Mouse (Mus musculus) CH12.LX (cell line): Measurements from ENCODE around the gene Sos2. TPM values are rescaled to one million over a fixed set of nuclear protein-coding genes. Genes with fewer than 3 reads are reported as not detected.

Source experiments
- DNase-seq: peaks from one replicate; pipeline ENCODE4 v3.0.0-alpha.2; 2013; ENCODE audit errors: extremely low read depth
- H3K27ac ChIP-seq: 2 replicates; pipeline ENCODE4 v1.5.1; 2012; ENCODE audit warnings: low read depth, mild to moderate bottlenecking, control low read depth, moderate library complexity; ENCODE audit not compliant: insufficient read depth
- H3K27me3 ChIP-seq: replicated peaks from 2 replicates; pipeline ENCODE3; 2012; ENCODE audit warnings: inconsistent platforms
- H3K36me3 ChIP-seq, 2 experiments: replicated peaks in 1 of 2; 2 replicates each; pipeline versions ENCODE3 to v1.6.1; 2012; ENCODE audit warnings: inconsistent platforms in 1 of 2, low read length in 1 of 2, mild to moderate bottlenecking in 1 of 2, mixed read lengths in 1 of 2, moderate library complexity in 1 of 2; ENCODE audit not compliant: control insufficient read depth in 1 of 2, insufficient read depth in 1 of 2
- H3K4me1 ChIP-seq, 2 experiments: 2 replicates each; pipeline ENCODE4 v1.6.1; 2012; ENCODE audit warnings: inconsistent platforms in 1 of 2, moderate library complexity in 1 of 2; ENCODE audit not compliant: insufficient read depth in 2 of 2, control insufficient read depth in 1 of 2
- H3K4me2 ChIP-seq: 2 replicates; pipeline ENCODE4 v1.6.1; 2012; ENCODE audit warnings: low read depth, mild to moderate bottlenecking, control low read depth; ENCODE audit not compliant: poor library complexity, insufficient read depth, severe bottlenecking
- H3K4me3 ChIP-seq, 3 experiments: fragments of 150-350 bp in 1 of 3; sonication (generic) in 1 of 3; replicated peaks in 1 of 3; 2 replicates each; pipeline versions ENCODE3 to v1.5.1; 2011 to 2012; ENCODE audit warnings: low read depth in 2 of 3, low read length in 2 of 3, mild to moderate bottlenecking in 2 of 3, moderate library complexity in 2 of 3, control low read depth in 1 of 3, improper control_type of control experiment in 1 of 3, inconsistent platforms in 1 of 3, mixed read lengths in 1 of 3; ENCODE audit not compliant: poor library complexity in 1 of 3
- H3K79me2 ChIP-seq: replicated peaks from 2 replicates; pipeline ENCODE4 v1.6.1; 2012; ENCODE audit warnings: mild to moderate bottlenecking, moderate library complexity; ENCODE audit not compliant: control insufficient read depth, poor library complexity, insufficient read depth, severe bottlenecking; ENCODE audit errors: extremely low read depth
- H3K9ac ChIP-seq: 2 replicates; pipeline ENCODE4 v1.6.1; 2012; ENCODE audit warnings: low read depth, mild to moderate bottlenecking, control low read depth, moderate library complexity; ENCODE audit not compliant: insufficient read depth
- H3K9me3 ChIP-seq: replicated peaks from 2 replicates; pipeline ENCODE3; 2012; ENCODE audit warnings: low read length, inconsistent platforms, mixed read lengths
- BHLHE40 ChIP-seq: IDR thresholded peaks from 2 replicates; pipeline ENCODE4 v1.6.1; 2011; ENCODE audit warnings: mild to moderate bottlenecking, low read depth, low read length, improper control_type of control experiment
- CHD1 ChIP-seq: IDR thresholded peaks from 2 replicates; pipeline ENCODE4 v1.6.1; 2012; ENCODE audit warnings: low read depth, low read length, improper control_type of control experiment, inconsistent platforms
- CHD2 ChIP-seq: IDR thresholded peaks from 2 replicates; pipeline ENCODE4 v1.6.1; 2011; ENCODE audit warnings: low read length, improper control_type of control experiment
- CTCF ChIP-seq, 2 experiments: IDR thresholded peaks in 1 of 2; conservative IDR thresholded peaks in 1 of 2; 2 replicates each; pipeline ENCODE4 v1.5.1; 2011 to 2012; ENCODE audit warnings: low read depth in 2 of 2, low read length in 2 of 2, improper control_type of control experiment in 1 of 2, inconsistent platforms in 1 of 2, mild to moderate bottlenecking in 1 of 2, moderate library complexity in 1 of 2
- ELF1 ChIP-seq: IDR thresholded peaks from 2 replicates; pipeline ENCODE4 v1.6.1; 2014; ENCODE audit warnings: low read depth, mild to moderate bottlenecking, inconsistent platforms, low read length, improper control_type of control experiment
- ETS1 ChIP-seq: conservative IDR thresholded peaks from 2 replicates; pipeline ENCODE4 v1.6.1; 2012; ENCODE audit warnings: low read depth, mild to moderate bottlenecking, inconsistent platforms, low read length, improper control_type of control experiment, moderate library complexity
- GABPA ChIP-seq: IDR thresholded peaks from 2 replicates; pipeline ENCODE4 v1.6.1; 2012; ENCODE audit warnings: low read depth, low read length, improper control_type of control experiment, inconsistent platforms; ENCODE audit not compliant: insufficient replicate concordance
- HCFC1 ChIP-seq: IDR thresholded peaks from 2 replicates; pipeline ENCODE4 v1.6.1; 2012; ENCODE audit warnings: low read depth, mild to moderate bottlenecking, inconsistent platforms, low read length, improper control_type of control experiment
- IRF4 ChIP-seq: IDR thresholded peaks from 2 replicates; pipeline ENCODE4 v1.6.1; 2014; ENCODE audit warnings: low read depth, mild to moderate bottlenecking, inconsistent platforms, low read length, improper control_type of control experiment
- JUN ChIP-seq: IDR thresholded peaks from 2 replicates; pipeline ENCODE4 v1.6.1; 2011; ENCODE audit warnings: low read depth, mild to moderate bottlenecking, low read length, improper control_type of control experiment, moderate library complexity; ENCODE audit not compliant: insufficient read depth
- JUND ChIP-seq: conservative IDR thresholded peaks from 2 replicates; pipeline ENCODE4 v1.6.1; 2011; ENCODE audit warnings: low read depth, low read length, improper control_type of control experiment
- MAFK ChIP-seq: IDR thresholded peaks from 2 replicates; pipeline ENCODE4 v1.6.1; 2011; ENCODE audit warnings: low read length, improper control_type of control experiment; ENCODE audit not compliant: insufficient replicate concordance
- MAX ChIP-seq: IDR thresholded peaks from 2 replicates; pipeline ENCODE4 v1.6.1; 2011; ENCODE audit warnings: low read length, improper control_type of control experiment
- MEF2A ChIP-seq: IDR thresholded peaks from 2 replicates; pipeline ENCODE4 v1.6.1; 2014; ENCODE audit warnings: low read depth, mild to moderate bottlenecking, inconsistent platforms, low read length, improper control_type of control experiment, borderline replicate concordance
- MXI1 ChIP-seq: IDR thresholded peaks from 2 replicates; pipeline ENCODE4 v1.6.1; 2011; ENCODE audit warnings: mild to moderate bottlenecking, low read depth, low read length, improper control_type of control experiment
- MYC ChIP-seq: IDR thresholded peaks from 2 replicates; pipeline ENCODE4 v1.6.1; 2011; ENCODE audit warnings: low read depth, mild to moderate bottlenecking, improper control_type of control experiment, low read length
- NELFE ChIP-seq: IDR thresholded peaks from 2 replicates; pipeline ENCODE4 v1.6.1; 2011; ENCODE audit warnings: low read depth, low read length, improper control_type of control experiment
- NRF1 ChIP-seq: IDR thresholded peaks from 2 replicates; pipeline ENCODE4 v1.6.1; 2014; ENCODE audit warnings: low read depth, mild to moderate bottlenecking, inconsistent platforms, low read length, improper control_type of control experiment, moderate library complexity
- PAX5 ChIP-seq: IDR thresholded peaks from 2 replicates; pipeline ENCODE4 v1.6.1; 2012; ENCODE audit warnings: low read length, inconsistent platforms, mixed read lengths
- POLR2A ChIP-seq: IDR thresholded peaks from 2 replicates; pipeline ENCODE4 v1.6.1; 2011; ENCODE audit warnings: low read depth, mild to moderate bottlenecking, improper control_type of control experiment, low read length
- SIN3A ChIP-seq: IDR thresholded peaks from 2 replicates; pipeline ENCODE4 v1.6.1; 2012; ENCODE audit warnings: low read length, improper control_type of control experiment, inconsistent platforms
- SMC3 ChIP-seq: IDR thresholded peaks from 2 replicates; pipeline ENCODE4 v1.6.1; 2011; ENCODE audit warnings: low read depth, low read length, improper control_type of control experiment
- TBP ChIP-seq: conservative IDR thresholded peaks from 2 replicates; pipeline ENCODE4 v1.6.1; 2011; ENCODE audit warnings: low read depth, low read length, improper control_type of control experiment
- TCF12 ChIP-seq: IDR thresholded peaks from 2 replicates; pipeline ENCODE4 v1.6.1; 2014; ENCODE audit warnings: low read depth, mild to moderate bottlenecking, inconsistent platforms, low read length, improper control_type of control experiment
- UBTF ChIP-seq: IDR thresholded peaks from 2 replicates; pipeline ENCODE4 v1.6.1; 2012; ENCODE audit warnings: low read depth, mild to moderate bottlenecking, inconsistent platforms, low read length, improper control_type of control experiment, moderate library complexity
- USF1 ChIP-seq: IDR thresholded peaks from 2 replicates; pipeline ENCODE4 v1.6.1; 2014; ENCODE audit warnings: low read depth, mild to moderate bottlenecking, inconsistent platforms, low read length, improper control_type of control experiment
- ZC3H11A ChIP-seq: IDR thresholded peaks from 2 replicates; pipeline ENCODE4 v1.6.1; 2012; ENCODE audit warnings: low read depth, mild to moderate bottlenecking, inconsistent platforms, low read length, improper control_type of control experiment
- ZKSCAN1 ChIP-seq: IDR thresholded peaks from 2 replicates; pipeline ENCODE4 v1.6.1; 2012; ENCODE audit warnings: low read depth, inconsistent platforms, low read length, improper control_type of control experiment, borderline replicate concordance
- ZMIZ1 ChIP-seq: IDR thresholded peaks from 2 replicates; pipeline ENCODE4 v1.6.1; 2012; ENCODE audit warnings: low read depth, mild to moderate bottlenecking, inconsistent platforms, low read length, improper control_type of control experiment
- dilution Hi-C: fragments of 300-500 bp; cut with MboI; formaldehyde crosslinking; loops from 2 replicates; pipeline ENCODE4 v1.14.3; 2020; ENCODE audit warnings: low sequenced_read_pairs; ENCODE audit not compliant: extremely low pct_unique_long_range_greater_than_20kb, extremely low pct_ligation_motif_present
- in situ Hi-C: fragments of 300-500 bp; cut with MboI; formaldehyde crosslinking; loops from 3 replicates; pipeline ENCODE4 v1.14.3; 2019; ENCODE audit warnings: low sequenced_read_pairs, low pct_ligation_motif_present, low pct_unique_long_range_greater_than_20kb, mixed read lengths
- polyA plus RNA-seq: library from polyadenylated mRNA; unstranded; fragments of >175 nt; gene quantifications from 2 replicates; pipeline ENCODE4 v1.2.1, GENCODE M21; 2012; ENCODE audit warnings: low read depth; ENCODE audit not compliant: insufficient read length
- total RNA-seq, 2 experiments: library from RNA; depleted of rRNA; stranded (reverse); fragments of 300-350 nt in 1 of 2; fragments of >200 nt in 1 of 2; gene quantifications; 2 replicates each; pipeline ENCODE4 v1.2.3; 2012 to 2014

Gene Sos2
- total and polyA plus RNA-seq, 3 experiments, result 7.9 to 10.3 (median 9.6) TPM

GRCm38 (mm10) chr12:69688368-69688767 lies 6.7 kb upstream of the Sos2 start:
- no peaks in the 10 kb centered on the region for H3K27me3 ChIP-seq
- dilution Hi-C loops (no loop called here), in situ Hi-C loops (loop anchor here (25.0 kb wide), 1 partner anchor 476 kb away; the partner anchor contains the start of gene Gm49384)
- TF ChIP-seq CHD2 (no peak), ELF1 (no peak), NRF1 (no peak), HCFC1 (no peak), GABPA (no peak), PAX5 (no peak), NELFE (no peak), MEF2A (no peak), CTCF (conservative IDR thresholded peaks at IDR 0.05 in 1 of 2, IDR thresholded peaks at IDR 0.05 in 1 of 2; ENCODE audit: low read depth in 2 of 2, low read length in 2 of 2) (no peak), SMC3 (no peak), ZMIZ1 (no peak), TBP (no peak), ZKSCAN1 (no peak), UBTF (no peak), USF1 (no peak), TCF12 (no peak), MXI1 (no peak), MAFK (no peak)
- DNase-seq, result no peak
- H3K79me2 ChIP-seq, result no peaks in the 10 kb centered on the region
- H3K27ac ChIP-seq, result no peak overlapping the region
- H3K36me3 ChIP-seq, result peaks cover 2 to 8% of the 10 kb centered on the region in 2 experiments
- no peak overlapping the region for H3K4me2 ChIP-seq
- no peaks in the 10 kb centered on the region for H3K9me3 ChIP-seq
- H3K9ac ChIP-seq, result no peak overlapping the region
- H3K4me3 ChIP-seq, result no peak overlapping the region
- peaks cover 0 to 2% of the 10 kb centered on the region in 2 experiments; a peak in 1 of 4 replicates for H3K4me1 ChIP-seq

- peaks cover 6 to 7% of the 10 kb centered on the region in 2 experiments for H3K4me1 ChIP-seq
- H3K79me2 ChIP-seq, result peaks cover 16% of the 10 kb centered on the region
- H3K27ac ChIP-seq, result no peak overlapping the region
- no peak overlapping the region for H3K4me3 ChIP-seq
- dilution Hi-C loops, result no loop called here
- H3K4me2 ChIP-seq, result peak overlapping the region; percentile 99
- in situ Hi-C loops, result loop anchor here (25.0 kb wide), 1 partner anchor 471 kb away; the partner anchor contains the start of gene Gm49384
- no peaks in the 10 kb centered on the region for H3K9me3 ChIP-seq
- peak overlapping the region; percentile 96; the same call in 1 of the 2 replicates for H3K9ac ChIP-seq
- DNase-seq, result no peak
- H3K27me3 ChIP-seq, result no peaks in the 10 kb centered on the region
- H3K36me3 ChIP-seq, result no peaks in the 10 kb centered on the region
- TF ChIP-seq ZMIZ1, result no peak
- no peak for TF ChIP-seq CTCF (conservative IDR thresholded peaks at IDR 0.05 in 1 of 2, IDR thresholded peaks at IDR 0.05 in 1 of 2; ENCODE audit: low read depth in 2 of 2, low read length in 2 of 2)
- TF ChIP-seq POLR2A, result peak; percentile 28; the same call in 1 of the 2 replicates
- TF ChIP-seq IRF4, result 0 out of 2 replicates have a peak, but pooled peaks have one; percentile 21
- no peak for TF ChIP-seq ETS1
- TF ChIP-seq CHD2, result no peak
- TF ChIP-seq MXI1, result no peak; the same call in 1 of the 2 replicates
- no peak for TF ChIP-seq USF1
- no peak for TF ChIP-seq JUN
- TF ChIP-seq MAX, result 0 out of 2 replicates have a peak, but pooled peaks have one; percentile 23
- TF ChIP-seq JUND, result no peak
- no peak for TF ChIP-seq SMC3
- TF ChIP-seq PAX5, result no peak
- TF ChIP-seq GABPA, result no peak
- peak; percentile 57; the same call in 1 of the 2 replicates for TF ChIP-seq BHLHE40
- TF ChIP-seq HCFC1, result no peak
- TF ChIP-seq ZC3H11A, result no peak
- no peak for TF ChIP-seq NELFE
- TF ChIP-seq NRF1, result no peak
- TF ChIP-seq ZKSCAN1, result no peak
- TF ChIP-seq TCF12, result no peak
- 0 out of 2 replicates have a peak, but pooled peaks have one; percentile 35 for TF ChIP-seq TBP
- no peak for TF ChIP-seq MEF2A
- no peak for TF ChIP-seq MAFK
- no peak for TF ChIP-seq MYC
- TF ChIP-seq SIN3A, result 0 out of 2 replicates have a peak, but pooled peaks have one; percentile 20
- no peak for TF ChIP-seq CHD1
These were observed 1.9 kb upstream of the Sos2 start for GRCm38 (mm10) chr12:69683537-69683936.
